Mouse (Mus musculus) liver, adult 2 months (tissue): Measurements from ENCODE around the gene Erlin1. TPM values are rescaled to one million over a fixed set of nuclear protein-coding genes. Genes with fewer than 3 reads are reported as not detected.
A peak's percentile ranks its signal among the peaks of the same experiment; 100 is the strongest.

Experiments used
- DNase-seq: peaks from one replicate; pipeline ENCODE4 v3.0.0-alpha.2; 2011; ENCODE audit warnings: low read depth, low spot score; ENCODE audit errors: extremely low read depth
- H3K27ac ChIP-seq: fragments of 200-500 bp; replicated peaks from 2 replicates; pipeline ENCODE4 v1.5.1; 2012; ENCODE audit warnings: low read depth, mild to moderate bottlenecking, control low read depth, inconsistent platforms, low read length; ENCODE audit not compliant: insufficient read depth
- H3K27me3 ChIP-seq: fragments of 200-500 bp; 2 replicates; pipeline ENCODE4 v1.6.1; 2012; ENCODE audit warnings: mild to moderate bottlenecking, moderate library complexity, low read length, inconsistent platforms; ENCODE audit not compliant: control insufficient read depth, insufficient read depth
- H3K36me3 ChIP-seq: fragments of 200-500 bp; 2 replicates; pipeline ENCODE4 v1.6.1; 2012; ENCODE audit warnings: low read length, inconsistent platforms; ENCODE audit not compliant: control insufficient read depth, insufficient read depth
- H3K4me1 ChIP-seq: fragments of 200-500 bp; 2 replicates; pipeline ENCODE4 v1.6.1; 2011; ENCODE audit warnings: low read length; ENCODE audit not compliant: control insufficient read depth, insufficient read depth
- H3K4me3 ChIP-seq: fragments of 200-500 bp; 2 replicates; pipeline ENCODE4 v1.5.1; 2011; ENCODE audit warnings: low read depth, mild to moderate bottlenecking, control low read depth, low read length, moderate library complexity; ENCODE audit not compliant: insufficient read depth
- H3K79me2 ChIP-seq: fragments of 200-500 bp; 2 replicates; pipeline ENCODE4 v1.6.1; 2012; ENCODE audit warnings: inconsistent platforms, mild to moderate bottlenecking, low read length, moderate library complexity; ENCODE audit not compliant: control insufficient read depth, insufficient read depth
- H3K9ac ChIP-seq: fragments of 200-500 bp; 2 replicates; pipeline ENCODE4 v1.6.1; 2012; ENCODE audit warnings: low read depth, mild to moderate bottlenecking, control low read depth, inconsistent platforms, low read length
- CTCF ChIP-seq: fragments of 200-500 bp; IDR thresholded peaks from 2 replicates; pipeline ENCODE4 v1.5.1; 2011; ENCODE audit warnings: low read depth, low read length, control low read depth
- POLR2A ChIP-seq: fragments of 200-500 bp; IDR thresholded peaks from 2 replicates; pipeline ENCODE4 v1.6.1; 2011; ENCODE audit warnings: low read length, control low read depth; ENCODE audit not compliant: insufficient read depth; ENCODE audit errors: extremely low read depth
- WGBS: fragments of 180-500 bp; shearing (Covaris S2); methylation state at CpG from one replicate; pipeline ENCODE4 v1.1.7; 2018; 5-methylcytosine and 5-hydroxymethylcytosine counted together
- polyA plus RNA-seq: library from polyadenylated mRNA; depleted of rRNA; stranded (reverse); fragments of >200 nt; gene quantifications from 2 replicates; pipeline ENCODE4 v1.2.3, GENCODE M21; 2012
- total RNA-seq: library from RNA; depleted of rRNA; stranded (reverse); fragments of >200 nt; gene quantifications from 2 replicates; pipeline ENCODE4 v1.2.3, GENCODE M21; 2014

Erlin1 gene
- total and polyA plus RNA-seq, 2 experiments, result 19.0 to 27.8 TPM

- Histone ChIP-seq H3K27ac (no peak overlapping the region), H3K36me3 (peaks cover 43% of the 10 kb centered on the region), H3K27me3 (no peaks in the 10 kb centered on the region), H3K79me2 (no peaks in the 10 kb centered on the region; the same call in 1 of the 2 replicates), H3K9ac (no peak overlapping the region), H3K4me1 (peaks cover 19% of the 10 kb centered on the region), H3K4me3 (no peak overlapping the region)
- no peak for DNase-seq
- TF ChIP-seq POLR2A (no peak), CTCF (no peak)
- WGBS, result 87% methylated on average over 3 of the region's 3 CpGs
These were observed 9.4 kb downstream of the Erlin1 start for GRCm38 (mm10) chr19:44060226-44060625.

- TF ChIP-seq POLR2A (no peak), CTCF (no peak)
These were observed 14.3 kb downstream of the Erlin1 start for GRCm38 (mm10) chr19:44055173-44055826.

GRCm38 (mm10) chr19:44050388-44050787 lies 19.2 kb downstream of the Erlin1 start:
- Histone ChIP-seq H3K4me3 (no peak overlapping the region), H3K9ac (no peak overlapping the region), H3K27me3 (no peaks in the 10 kb centered on the region), H3K79me2 (peaks cover 11% of the 10 kb centered on the region; the same call in 1 of the 2 replicates), H3K27ac (no peak overlapping the region), H3K4me1 (peaks cover 5% of the 10 kb centered on the region; the same call in 1 of the 2 replicates), H3K36me3 (peaks cover 50% of the 10 kb centered on the region)
- no peak for DNase-seq
- WGBS, result 53% methylated on average over 4 of the region's 4 CpGs
- TF ChIP-seq CTCF, result no peak
- no peak for TF ChIP-seq POLR2A

More at GRCm38 (mm10) chr19:44055173-44055826, 14.3 kb downstream of the Erlin1 start:
- Histone ChIP-seq H3K9ac (no peak overlapping the region), H3K4me3 (no peak overlapping the region), H3K79me2 (peaks cover 11% of the 10 kb centered on the region; the same call in 1 of the 2 replicates), H3K36me3 (peaks cover 41% of the 10 kb centered on the region), H3K27ac (peak overlapping the region; percentile 30), H3K27me3 (no peaks in the 10 kb centered on the region), H3K4me1 (peaks cover 19% of the 10 kb centered on the region)
- WGBS, result 54% methylated on average over 4 of the region's 4 CpGs
- peak; percentile 54 for DNase-seq

- no peak overlapping the region for H3K27ac ChIP-seq
- no peak for DNase-seq
- WGBS, result 26% methylated on average over 3 of the region's 3 CpGs
- peaks cover 11% of the 10 kb centered on the region; the same call in 1 of the 2 replicates for H3K79me2 ChIP-seq
- no peak overlapping the region for H3K4me3 ChIP-seq
- TF ChIP-seq CTCF, result no peak
- TF ChIP-seq POLR2A, result no peak
- no peak overlapping the region for H3K9ac ChIP-seq
- peaks cover 2% of the 10 kb centered on the region; the same call in 1 of the 2 replicates for H3K4me1 ChIP-seq
- H3K27me3 ChIP-seq, result no peaks in the 10 kb centered on the region
- H3K36me3 ChIP-seq, result peaks cover 56% of the 10 kb centered on the region
These were observed 20.3 kb downstream of the Erlin1 start for GRCm38 (mm10) chr19:44049282-44049681.

- H3K9ac ChIP-seq, result no peak overlapping the region
- WGBS, result 79% methylated on average over 3 of the region's 3 CpGs
- H3K36me3 ChIP-seq, result peaks cover 43% of the 10 kb centered on the region
- no peak overlapping the region for H3K4me3 ChIP-seq
- DNase-seq, result no peak
- peaks cover 20% of the 10 kb centered on the region for H3K4me1 ChIP-seq
- H3K27ac ChIP-seq, result no peak overlapping the region
- peaks cover 4% of the 10 kb centered on the region; the same call in 1 of the 2 replicates for H3K79me2 ChIP-seq
- TF ChIP-seq CTCF (no peak), POLR2A (no peak)
- H3K27me3 ChIP-seq, result no peaks in the 10 kb centered on the region
These were observed 23.7 kb downstream of the Erlin1 start for GRCm38 (mm10) chr19:44045847-44046246.

- peak; percentile 76 for DNase-seq
- Histone ChIP-seq H3K4me1 (peaks cover 22% of the 10 kb centered on the region), H3K4me3 (no peak overlapping the region), H3K27me3 (no peaks in the 10 kb centered on the region), H3K9ac (no peak overlapping the region), H3K36me3 (peaks cover 56% of the 10 kb centered on the region), H3K79me2 (peaks cover 4% of the 10 kb centered on the region; the same call in 1 of the 2 replicates), H3K27ac (peak overlapping the region; percentile 7; the same call in 1 of the 2 replicates)
- 43% methylated on average over 5 of the region's 5 CpGs for WGBS
- TF ChIP-seq POLR2A (no peak), CTCF (no peak)
These were observed 27.5 kb downstream of the Erlin1 start for GRCm38 (mm10) chr19:44042121-44042520.
